Mouse (Mus musculus) stomach, postnatal 0 days (tissue): ENCODE measurements around the gene Fam120b.

ENCODE experiments used
- CTCF ChIP-seq: IDR thresholded peaks from 2 replicates; pipeline ENCODE4 v1.5.1; 2016; ENCODE audit warnings: antibody characterized with exemption, low read depth, mild to moderate bottlenecking, moderate library complexity
- EP300 ChIP-seq: optimal IDR thresholded peaks from 2 replicates; pipeline ENCODE3; 2016; ENCODE audit warnings: antibody characterized with exemption

DNA sequence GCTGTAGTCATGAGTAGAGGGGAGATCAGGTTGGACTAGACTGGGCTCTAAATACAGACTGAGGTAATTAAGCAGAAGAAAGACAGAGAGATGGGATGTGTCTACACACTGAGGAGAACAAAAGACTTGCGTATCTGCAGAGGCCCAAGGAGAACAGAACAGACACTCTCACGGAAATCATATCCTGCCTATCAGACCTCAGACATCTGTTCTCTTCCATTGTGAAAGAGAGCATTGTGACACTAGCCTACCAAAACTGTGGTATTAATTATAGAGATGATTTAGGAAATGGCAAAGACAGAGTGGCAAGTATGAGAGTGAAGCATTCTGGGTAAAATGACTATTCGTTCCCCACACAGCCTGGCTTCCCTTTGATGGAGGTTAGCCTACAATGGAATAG lies 40.9 kb upstream of the Fam120b start:
- TF ChIP-seq CTCF (no peak), EP300 (no peak)
